Mouse (Mus musculus) G1E (cell line): ENCODE results near the gene Olfr638.

ENCODE experiments used
- CTCF ChIP-seq: IDR thresholded peaks from 2 replicates; pipeline ENCODE4 v1.5.1; 2012; ENCODE audit warnings: low read depth, low read length, inconsistent platforms, mixed read lengths
- GATA1 ChIP-seq: IDR thresholded peaks from 2 replicates; pipeline ENCODE4 v1.6.1; 2012; ENCODE audit warnings: borderline replicate concordance, low read length, inconsistent platforms, mixed read lengths
- POLR2AphosphoS5 ChIP-seq: IDR thresholded peaks from 2 replicates; pipeline ENCODE4 v1.6.1; 2012; ENCODE audit warnings: low read depth, low read length, inconsistent platforms; ENCODE audit not compliant: insufficient replicate concordance

DNA sequence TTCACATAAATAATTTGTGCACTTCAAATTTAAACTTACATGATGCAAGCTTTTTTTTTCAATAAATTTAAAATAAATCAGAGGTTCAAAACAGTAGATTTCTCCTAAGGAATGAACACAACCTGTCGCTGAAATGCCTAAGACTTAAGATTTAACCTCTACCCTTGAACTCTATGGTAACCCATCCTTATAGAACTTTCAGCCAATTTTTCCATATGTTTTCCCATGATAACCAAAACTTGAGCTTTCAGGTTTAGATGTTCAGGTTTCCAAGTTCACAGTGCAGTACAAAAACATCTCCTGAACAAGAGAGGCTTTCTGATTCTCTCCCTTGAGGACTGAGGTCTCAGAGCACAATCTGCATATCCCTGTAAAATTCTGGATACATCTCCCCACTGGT lies 27.7 kb upstream of the Olfr638 start, which contains the start of gene Olfr635:
- no peak for TF ChIP-seq CTCF
- TF ChIP-seq POLR2AphosphoS5, result no peak
- no peak for TF ChIP-seq GATA1
